Mouse (Mus musculus): ENCODE data around the gene Obox2. TPM values are rescaled to one million over a fixed set of nuclear protein-coding genes. Genes with fewer than 3 reads are reported as not detected.
"Not testable (repeated sequence)": the region's sequence is repeated elsewhere in the genome, so short reads cannot be mapped to it uniquely, and the experiment has no call there.

Gene Obox2
- not detected for total RNA-seq (2021)

GRCm38 (mm10) chr7:15388421-15388998 is at the start of gene Obox2, which contains the start of gene Obox1:
TSS of gene Obox2 (plus strand) at chr7:15388721.
TSS of gene Obox1 (plus strand) at chr7:15388948.
- not testable (repeated sequence) for DNase-seq (ENCODE audit: extremely low spot score in 1 of 2, low spot score in 1 of 2)

GRCm38 (mm10) chr7:15399147-15399874 is 10.8 kb downstream of the Obox2 start:
- DNase-seq (ENCODE audit: extremely low spot score in 1 of 2, low spot score in 1 of 2), result not testable (repeated sequence)

DNA sequence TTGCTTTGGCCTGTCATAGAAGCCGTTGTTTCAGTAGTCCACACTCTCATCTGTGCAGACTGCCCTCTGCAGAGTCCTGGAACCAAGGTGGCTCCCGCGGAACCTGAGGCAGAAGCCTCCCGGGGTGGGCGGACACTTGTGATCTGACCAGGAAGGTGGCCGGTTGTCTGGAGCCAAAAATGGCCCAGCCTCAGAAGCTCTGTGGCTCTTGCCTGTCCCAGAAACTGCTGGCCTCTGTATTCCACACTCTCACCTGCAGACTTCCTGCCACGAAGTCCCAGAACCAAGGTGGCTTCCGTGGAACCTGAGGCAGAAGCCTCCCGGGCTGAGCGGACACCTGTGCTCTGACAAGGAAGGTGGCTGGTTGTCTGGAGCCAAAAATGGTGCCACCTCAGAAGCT is 18.3 kb downstream of the Obox2 start:
- DNase-seq (ENCODE audit: extremely low spot score in 1 of 2, low spot score in 1 of 2), result not testable (repeated sequence)

- DNase-seq (ENCODE audit: extremely low spot score in 1 of 2, low spot score in 1 of 2), result not testable (repeated sequence)
Measured at GRCm38 (mm10) chr7:15418046-15418445, 29.5 kb downstream of the Obox2 start.

DNA sequence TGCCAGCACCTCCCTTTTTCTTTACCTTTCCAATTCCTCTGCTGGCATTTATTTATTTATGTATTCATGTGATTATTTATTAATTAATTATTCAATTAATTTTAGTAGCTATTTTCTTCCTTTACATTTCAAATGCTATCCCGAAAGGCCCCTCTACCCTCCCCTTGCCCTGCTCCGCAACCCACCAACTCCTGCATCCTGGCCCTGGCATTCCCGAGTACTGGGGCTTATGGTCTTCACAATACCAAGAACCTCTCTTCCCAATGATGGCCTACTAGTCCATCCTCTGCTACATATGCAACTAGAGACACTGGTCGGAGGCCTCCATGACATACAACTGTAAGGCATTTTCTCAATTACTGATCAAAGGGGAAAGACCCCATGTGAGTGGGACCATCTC is 37.0 kb downstream of the Obox2 start:
- DNase-seq (ENCODE audit: extremely low spot score in 1 of 2, low spot score in 1 of 2), result not testable (repeated sequence)

Other genes with a start within 250 kb of the Obox2 start
- gene Obox1, start 227 bp downstream of the Obox2 start, total RNA-seq (2021), result not detected